Mouse (Mus musculus) kidney, embryonic 14.5 days (tissue): ENCODE measurements at regions not wholly inside any gene's neighbourhood (a gene's known extent, or its start where the extent isn't known, plus 50 kb on each side); places are given as distances from the start of the nearest gene placed in this dataset.

Source experiments
- ATAC-seq: fragments of 200-750 bp; cut with Nextera tagmentation; 2 replicates; pipeline ENCODE4 v1.8.0; 2017; ENCODE audit warnings: moderate number of reproducible peaks, mild to moderate bottlenecking, moderate TSS enrichment, moderate library complexity; ENCODE audit not compliant: low FRiP score, low TSS enrichment
- H3K27ac ChIP-seq: fragments of 300-500 bp; sonication (generic); 2 replicates; pipeline ENCODE4 v1.5.1; 2014; ENCODE audit warnings: low read depth, mild to moderate bottlenecking, low read length, moderate library complexity, mixed read lengths
- H3K27me3 ChIP-seq: fragments of 300-500 bp; sonication (generic); 2 replicates; pipeline ENCODE4 v1.6.1; 2014; ENCODE audit warnings: mild to moderate bottlenecking, low read length; ENCODE audit not compliant: control insufficient read depth, insufficient read depth
- H3K36me3 ChIP-seq: fragments of 300-500 bp; sonication (generic); 2 replicates; pipeline ENCODE4 v1.6.1; 2014; ENCODE audit warnings: low read length, mixed read lengths; ENCODE audit not compliant: control insufficient read depth, insufficient read depth
- H3K4me1 ChIP-seq: fragments of 300-500 bp; sonication (generic); 2 replicates; pipeline ENCODE4 v1.6.1; 2014; ENCODE audit warnings: low read length, mixed read lengths; ENCODE audit not compliant: control insufficient read depth, insufficient read depth
- H3K4me2 ChIP-seq: fragments of 300-500 bp; sonication (generic); replicated peaks from 2 replicates; pipeline ENCODE4 v1.6.1; 2014; ENCODE audit warnings: low read depth, mild to moderate bottlenecking, low read length
- H3K4me3 ChIP-seq: fragments of 300-500 bp; sonication (generic); 2 replicates; pipeline ENCODE4 v1.5.1; 2014; ENCODE audit warnings: mild to moderate bottlenecking, low read length
- H3K9ac ChIP-seq: fragments of 300-500 bp; sonication (generic); 2 replicates; pipeline ENCODE4 v1.6.1; 2014; ENCODE audit warnings: low read depth, mild to moderate bottlenecking, low read length, moderate library complexity
- H3K9me3 ChIP-seq: fragments of 300-500 bp; sonication (generic); 2 replicates; pipeline ENCODE4 v1.6.1; 2016; ENCODE audit warnings: low read length; ENCODE audit not compliant: control insufficient read depth
- WGBS: fragments of 180-500 bp; shearing (Covaris S2); extraction: QIAGEN DNeasy Blood & Tissue Kit; methylation state at CpG from one replicate; pipeline ENCODE4 v1.1.7; 2014; 5-methylcytosine and 5-hydroxymethylcytosine counted together

DNA sequence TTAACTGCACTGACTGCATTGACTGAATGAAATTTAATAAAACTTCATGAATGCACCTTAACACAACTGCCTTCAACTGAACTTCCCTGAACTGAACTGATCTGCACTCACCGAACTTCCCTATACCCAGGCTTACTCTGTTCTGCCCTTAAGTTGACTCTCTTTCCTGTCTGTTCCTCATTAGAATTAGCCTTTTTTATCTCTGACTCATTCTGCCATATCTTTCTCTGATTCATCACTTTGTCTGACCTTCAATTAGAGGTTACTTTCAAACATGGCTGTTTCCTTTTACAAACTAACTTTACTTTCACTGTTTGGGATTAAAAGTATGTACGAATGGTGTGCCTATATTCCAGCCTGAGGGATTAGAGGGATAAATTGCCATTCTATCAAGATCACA lies 103.4 kb upstream of the Col3a1 start:
- 83% methylated on average over 2 of the region's 2 CpGs for WGBS
- H3K4me2 ChIP-seq: no peak overlapping the region
- H3K9ac ChIP-seq: no peak overlapping the region
- H3K4me1 ChIP-seq: no peaks in the 10 kb centered on the region
- no peaks in the 10 kb centered on the region for H3K9me3 ChIP-seq
- no peak overlapping the region for H3K27ac ChIP-seq
- H3K36me3 ChIP-seq: no peaks in the 10 kb centered on the region
- no peaks in the 10 kb centered on the region for H3K27me3 ChIP-seq
- ATAC-seq: no peak
- no peak overlapping the region for H3K4me3 ChIP-seq

GRCm38 (mm10) chr1:45216272-45216671 lies 95.1 kb upstream of the Col3a1 start:
- 71% methylated on average over 1 of the region's 1 CpGs for WGBS

More at GRCm38 (mm10) chr1:45216272-45216671, 95.1 kb upstream of the Col3a1 start:
- no peak overlapping the region for H3K27ac ChIP-seq
- no peak overlapping the region for H3K4me2 ChIP-seq
- H3K9ac ChIP-seq: no peak overlapping the region
- no peak overlapping the region for H3K4me3 ChIP-seq
- no peaks in the 10 kb centered on the region for H3K27me3 ChIP-seq
- no peaks in the 10 kb centered on the region for H3K4me1 ChIP-seq
- no peaks in the 10 kb centered on the region for H3K36me3 ChIP-seq
- ATAC-seq: no peak
- no peaks in the 10 kb centered on the region for H3K9me3 ChIP-seq
